Mouse (Mus musculus): Measurements from ENCODE around the gene Akr1d1. TPM values are rescaled to one million over a fixed set of nuclear protein-coding genes. Genes with fewer than 3 reads are reported as not detected.

The Akr1d1 gene
- polyA plus RNA-seq, 1 experiment: not detected

DNA sequence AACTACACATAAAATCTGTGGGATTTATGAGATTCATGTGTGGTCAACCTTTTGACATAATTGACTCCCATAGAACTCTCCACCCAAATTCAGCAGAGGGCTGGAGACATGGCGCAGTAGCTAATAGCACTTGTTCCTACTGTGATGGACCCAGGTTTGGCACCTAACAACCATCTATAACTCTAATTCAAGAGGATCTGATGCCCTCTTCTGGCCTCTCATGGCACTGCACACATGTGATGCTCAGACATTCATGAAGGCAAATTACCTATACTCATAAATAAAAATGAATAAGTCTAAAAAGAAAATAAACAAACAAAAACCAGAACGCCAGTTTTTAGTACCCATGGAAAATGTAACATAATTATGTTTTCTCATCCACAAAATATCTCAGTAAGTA is 22.8 kb downstream of the Akr1d1 start:
- Histone ChIP-seq H3K4me1 (replicated peaks; ENCODE audit: control insufficient read depth, insufficient read depth, low read length) (no peaks in the 10 kb centered on the region), H3K27ac (ENCODE audit: control insufficient read depth, insufficient read depth, low read length) (no peak overlapping the region), H3K36me3 (ENCODE audit: control insufficient read depth, insufficient read depth, low read length) (no peaks in the 10 kb centered on the region), H3K4me3 (ENCODE audit: control insufficient read depth, insufficient read depth, low read length) (no peak overlapping the region), H3K27me3 (ENCODE audit: control insufficient read depth, insufficient read depth, low read length) (no peaks in the 10 kb centered on the region)
- TF ChIP-seq CTCF (IDR thresholded peaks at IDR 0.05; ENCODE audit: borderline replicate concordance, control insufficient read depth, extremely low read depth, insufficient read depth, low read length, poor library complexity) (no peak), POLR2A (IDR thresholded peaks at IDR 0.05; ENCODE audit: control insufficient read depth, extremely low read depth, insufficient read depth, low read length, poor library complexity) (no peak)
- 92% methylated on average over 2 of the region's 2 CpGs for WGBS
- DNase-seq: peak; percentile 33

DNA sequence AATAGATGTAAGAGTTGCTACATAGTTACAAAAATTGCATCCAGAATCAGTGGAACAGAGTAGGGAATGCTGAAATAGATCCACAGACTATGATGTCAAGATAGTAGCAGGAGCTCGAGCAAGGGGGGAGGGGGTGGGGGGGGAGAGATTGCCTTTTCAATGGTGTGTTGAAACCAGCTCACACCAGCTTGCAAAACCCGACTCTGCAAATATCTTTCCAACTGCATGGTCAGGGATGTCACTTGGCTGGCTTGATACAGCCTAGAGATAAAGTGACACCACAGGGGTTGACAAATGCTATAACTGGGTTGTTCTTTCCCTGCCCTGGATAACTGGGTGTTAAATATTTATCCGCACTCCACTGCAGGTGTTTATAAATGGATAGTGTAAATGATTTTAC is 24.0 kb downstream of the Akr1d1 start:
- 67% methylated on average over 3 of the region's 3 CpGs for WGBS
- H3K27ac ChIP-seq (ENCODE audit: control insufficient read depth, insufficient read depth, low read length): no peak overlapping the region
- no peaks in the 10 kb centered on the region for H3K4me1 ChIP-seq (replicated peaks; ENCODE audit: control insufficient read depth, insufficient read depth, low read length)
- H3K27me3 ChIP-seq (ENCODE audit: control insufficient read depth, insufficient read depth, low read length): no peaks in the 10 kb centered on the region
- H3K36me3 ChIP-seq (ENCODE audit: control insufficient read depth, insufficient read depth, low read length): no peaks in the 10 kb centered on the region
- TF ChIP-seq CTCF (IDR thresholded peaks at IDR 0.05; ENCODE audit: borderline replicate concordance, control insufficient read depth, extremely low read depth, insufficient read depth, low read length, poor library complexity) (no peak), POLR2A (IDR thresholded peaks at IDR 0.05; ENCODE audit: control insufficient read depth, extremely low read depth, insufficient read depth, low read length, poor library complexity) (no peak)
- no peak for DNase-seq
- H3K4me3 ChIP-seq (ENCODE audit: control insufficient read depth, insufficient read depth, low read length): no peak overlapping the region

DNA sequence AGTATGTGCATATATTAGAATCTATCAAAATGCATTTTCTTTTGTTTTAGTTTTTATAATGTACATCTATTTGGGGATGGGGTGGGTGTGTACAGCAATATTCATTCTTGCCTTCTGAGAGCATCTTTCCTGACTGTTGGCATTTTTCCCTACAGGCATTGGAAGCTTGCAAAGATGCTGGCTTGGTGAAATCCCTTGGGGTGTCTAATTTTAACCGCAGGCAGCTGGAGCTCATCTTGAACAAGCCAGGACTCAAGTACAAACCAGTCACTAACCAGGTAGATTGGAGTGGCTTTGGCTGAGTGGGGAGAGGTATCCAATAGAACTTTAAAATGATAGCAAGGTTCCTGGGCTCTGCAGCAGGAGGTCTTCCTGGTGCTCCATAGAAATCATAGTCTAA is 24.4 kb downstream of the Akr1d1 start:
- H3K36me3 ChIP-seq (ENCODE audit: control insufficient read depth, insufficient read depth, low read length): no peaks in the 10 kb centered on the region
- H3K27me3 ChIP-seq (ENCODE audit: control insufficient read depth, insufficient read depth, low read length): no peaks in the 10 kb centered on the region
- no peaks in the 10 kb centered on the region for H3K4me1 ChIP-seq (replicated peaks; ENCODE audit: control insufficient read depth, insufficient read depth, low read length)
- no peak overlapping the region for H3K4me3 ChIP-seq (ENCODE audit: control insufficient read depth, insufficient read depth, low read length)
- whole genome bisulfite sequencing: 91% methylated on average over 1 of the region's 1 CpGs
- H3K27ac ChIP-seq (ENCODE audit: control insufficient read depth, insufficient read depth, low read length): no peak overlapping the region
- no peak for TF ChIP-seq POLR2A (IDR thresholded peaks at IDR 0.05; ENCODE audit: control insufficient read depth, extremely low read depth, insufficient read depth, low read length, poor library complexity)
- no peak for TF ChIP-seq CTCF (IDR thresholded peaks at IDR 0.05; ENCODE audit: borderline replicate concordance, control insufficient read depth, extremely low read depth, insufficient read depth, low read length, poor library complexity)
- DNase-seq: no peak

DNA sequence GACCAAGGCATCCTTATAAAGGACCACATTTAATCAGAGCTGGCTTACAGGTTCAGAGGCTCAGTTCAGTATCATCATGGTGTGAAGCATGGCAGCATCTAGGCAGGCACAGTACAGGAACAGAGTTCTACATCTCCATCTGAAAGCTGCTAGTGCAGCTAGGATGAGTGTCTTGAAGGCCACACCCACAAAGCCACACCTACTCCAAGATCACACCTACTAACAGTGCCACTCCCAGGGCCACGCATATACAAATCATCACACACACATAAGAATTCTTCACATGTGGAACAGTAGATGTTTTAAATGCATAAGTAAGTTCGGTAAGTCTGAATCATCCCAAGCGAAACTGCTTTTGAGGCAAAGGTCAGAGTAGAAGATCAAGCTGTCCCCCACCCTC is 33.9 kb downstream of the Akr1d1 start:
- TF ChIP-seq CTCF (IDR thresholded peaks at IDR 0.05; ENCODE audit: borderline replicate concordance, control insufficient read depth, extremely low read depth, insufficient read depth, low read length, poor library complexity) (no peak), POLR2A (IDR thresholded peaks at IDR 0.05; ENCODE audit: control insufficient read depth, extremely low read depth, insufficient read depth, low read length, poor library complexity) (no peak)
- H3K4me1 ChIP-seq (replicated peaks; ENCODE audit: control insufficient read depth, insufficient read depth, low read length): no peaks in the 10 kb centered on the region
- no peaks in the 10 kb centered on the region for H3K36me3 ChIP-seq (ENCODE audit: control insufficient read depth, insufficient read depth, low read length)
- WGBS: 92% methylated on average over 3 of the region's 3 CpGs
- no peaks in the 10 kb centered on the region for H3K27me3 ChIP-seq (ENCODE audit: control insufficient read depth, insufficient read depth, low read length)
- no peak overlapping the region for H3K27ac ChIP-seq (ENCODE audit: control insufficient read depth, insufficient read depth, low read length)
- no peak for DNase-seq
- no peak overlapping the region for H3K4me3 ChIP-seq (ENCODE audit: control insufficient read depth, insufficient read depth, low read length)

DNA sequence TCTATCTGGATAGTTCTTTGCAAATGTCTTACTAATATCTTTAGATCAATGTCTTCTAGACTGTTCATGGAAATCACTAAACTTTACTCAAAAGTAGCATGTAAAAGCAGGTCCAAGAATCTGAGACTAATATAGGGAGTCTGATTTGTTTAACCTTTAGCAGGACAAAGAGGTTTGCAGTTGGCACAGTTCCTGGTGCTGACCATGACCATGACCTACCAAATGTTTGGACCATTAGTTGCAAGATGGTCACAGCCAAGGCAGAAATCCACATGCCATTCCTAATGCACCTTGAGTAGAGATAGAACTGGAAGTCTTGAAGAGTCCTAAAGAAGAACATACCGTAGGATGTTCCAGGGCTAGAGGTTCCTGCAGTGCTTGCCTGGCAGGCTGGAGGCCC is 37.4 kb downstream of the Akr1d1 start:
- WGBS: 100% methylated on average over 1 of the region's 1 CpGs
- no peak for DNase-seq
- Histone ChIP-seq H3K27me3 (ENCODE audit: control insufficient read depth, insufficient read depth, low read length) (no peaks in the 10 kb centered on the region), H3K36me3 (ENCODE audit: control insufficient read depth, insufficient read depth, low read length) (no peaks in the 10 kb centered on the region), H3K4me3 (ENCODE audit: control insufficient read depth, insufficient read depth, low read length) (no peak overlapping the region), H3K4me1 (replicated peaks; ENCODE audit: control insufficient read depth, insufficient read depth, low read length) (no peaks in the 10 kb centered on the region), H3K27ac (ENCODE audit: control insufficient read depth, insufficient read depth, low read length) (no peak overlapping the region)
- TF ChIP-seq POLR2A (IDR thresholded peaks at IDR 0.05; ENCODE audit: control insufficient read depth, extremely low read depth, insufficient read depth, low read length, poor library complexity) (no peak), CTCF (IDR thresholded peaks at IDR 0.05; ENCODE audit: borderline replicate concordance, control insufficient read depth, extremely low read depth, insufficient read depth, low read length, poor library complexity) (no peak)

DNA sequence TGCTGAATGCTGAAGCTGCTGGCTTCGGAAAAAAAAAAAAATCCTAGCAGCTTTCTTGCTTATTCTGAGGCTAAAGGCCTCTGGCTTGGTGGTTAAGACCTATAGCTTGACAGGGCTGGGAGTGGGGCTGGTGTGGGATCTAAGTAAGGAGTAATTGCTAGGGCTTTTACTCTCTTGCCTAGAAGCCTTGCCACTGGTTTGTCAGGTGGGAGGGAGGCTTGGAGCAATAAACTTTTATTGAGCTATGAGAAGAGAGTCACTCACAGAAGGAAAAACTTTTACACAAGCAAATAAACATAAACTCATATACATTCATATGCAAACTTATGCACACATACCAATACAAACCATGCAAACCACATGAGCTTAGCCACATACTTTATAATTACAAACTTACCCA is 42.0 kb downstream of the Akr1d1 start:
- no peak for TF ChIP-seq CTCF (IDR thresholded peaks at IDR 0.05; ENCODE audit: borderline replicate concordance, control insufficient read depth, extremely low read depth, insufficient read depth, low read length, poor library complexity)
- no peak for TF ChIP-seq POLR2A (IDR thresholded peaks at IDR 0.05; ENCODE audit: control insufficient read depth, extremely low read depth, insufficient read depth, low read length, poor library complexity)
- DNase-seq: no peak

DNA sequence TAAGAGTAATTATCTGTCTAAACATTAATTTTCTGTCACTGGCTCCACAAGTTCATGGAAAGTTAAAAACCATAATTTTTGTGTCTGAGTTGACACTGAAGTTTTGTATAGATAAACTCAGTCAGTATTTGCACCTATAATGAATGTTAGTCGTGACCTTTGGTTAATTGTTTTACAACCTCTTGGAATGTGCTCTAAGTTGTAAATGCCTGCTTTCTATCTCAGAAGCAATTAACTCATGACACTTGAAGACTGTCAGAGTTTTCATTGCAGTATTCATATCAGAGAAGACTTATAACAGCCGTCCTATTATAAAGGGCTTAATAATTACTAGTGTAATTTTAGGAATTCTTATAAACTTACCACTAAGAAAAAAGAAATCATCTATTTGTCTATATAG is 43.0 kb downstream of the Akr1d1 start:
- WGBS: 95% methylated on average over 2 of the region's 2 CpGs

More for the DNA sequence above, 42.0 kb downstream of the Akr1d1 start:
- 60% methylated on average over 1 of the region's 1 CpGs for WGBS
- Histone ChIP-seq H3K27ac (ENCODE audit: control insufficient read depth, insufficient read depth, low read length) (no peak overlapping the region), H3K36me3 (ENCODE audit: control insufficient read depth, insufficient read depth, low read length) (no peaks in the 10 kb centered on the region), H3K27me3 (ENCODE audit: control insufficient read depth, insufficient read depth, low read length) (no peaks in the 10 kb centered on the region), H3K4me1 (replicated peaks; ENCODE audit: control insufficient read depth, insufficient read depth, low read length) (no peaks in the 10 kb centered on the region), H3K4me3 (ENCODE audit: control insufficient read depth, insufficient read depth, low read length) (no peak overlapping the region)

More for the DNA sequence above, 43.0 kb downstream of the Akr1d1 start:
- DNase-seq: no peak
- Histone ChIP-seq H3K27me3 (ENCODE audit: control insufficient read depth, insufficient read depth, low read length) (no peaks in the 10 kb centered on the region), H3K4me3 (ENCODE audit: control insufficient read depth, insufficient read depth, low read length) (no peak overlapping the region), H3K4me1 (replicated peaks; ENCODE audit: control insufficient read depth, insufficient read depth, low read length) (no peaks in the 10 kb centered on the region), H3K36me3 (ENCODE audit: control insufficient read depth, insufficient read depth, low read length) (no peaks in the 10 kb centered on the region), H3K27ac (ENCODE audit: control insufficient read depth, insufficient read depth, low read length) (no peak overlapping the region)
- no peak for TF ChIP-seq POLR2A (IDR thresholded peaks at IDR 0.05; ENCODE audit: control insufficient read depth, extremely low read depth, insufficient read depth, low read length, poor library complexity)
- no peak for TF ChIP-seq CTCF (IDR thresholded peaks at IDR 0.05; ENCODE audit: borderline replicate concordance, control insufficient read depth, extremely low read depth, insufficient read depth, low read length, poor library complexity)
